Mouse (Mus musculus) cerebellum, adult 11 months (tissue): Measurements from ENCODE around the gene Olfr959.

ENCODE experiments used
- DNase-seq: peaks from one replicate; pipeline ENCODE4 v3.0.0; 2022

Gene Olfr959

DNA sequence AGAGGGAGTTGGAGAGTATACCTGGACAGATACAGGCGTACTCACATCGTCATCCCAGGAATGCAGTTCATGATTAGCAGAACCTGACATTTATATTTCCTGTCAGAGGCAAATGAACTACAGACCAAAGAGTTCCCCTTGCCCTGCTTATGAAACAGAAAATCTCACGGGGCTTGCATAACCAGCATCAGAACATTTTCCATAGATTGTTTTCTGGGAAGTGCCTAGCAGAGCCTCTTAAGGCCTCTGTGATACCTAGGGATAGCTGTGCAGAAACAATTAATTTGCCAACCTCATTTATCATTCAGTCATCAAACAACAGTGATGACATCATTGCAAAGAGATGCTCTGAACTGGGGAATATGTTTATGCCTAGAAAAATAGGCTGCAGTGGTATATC, at the start of gene Olfr959:
Gene Olfr959 (minus strand): TSS at position 101 of the 400 bp plus-strand sequence.
- DNase-seq, result no peak

DNA sequence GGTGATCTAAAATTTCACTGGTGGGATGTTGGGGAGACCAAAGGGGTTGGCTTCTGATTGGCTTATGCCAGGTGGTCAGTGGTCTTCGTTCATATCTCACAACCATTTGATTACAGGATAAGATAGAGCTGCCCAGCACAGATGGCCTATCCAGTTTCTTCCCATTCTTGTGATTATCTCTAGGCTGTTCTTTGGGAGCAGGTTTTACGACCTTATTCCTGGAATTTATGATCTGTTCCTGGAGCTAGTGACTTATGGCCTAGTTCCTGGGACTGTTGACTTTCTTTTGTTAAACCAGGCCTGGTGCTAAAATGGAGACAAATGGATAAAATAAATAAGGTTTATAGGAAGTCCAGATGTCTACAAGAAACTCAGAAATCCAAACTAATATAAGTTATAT, 49.3 kb upstream of the Olfr959 start:
- DNase-seq, result no peak

DNA sequence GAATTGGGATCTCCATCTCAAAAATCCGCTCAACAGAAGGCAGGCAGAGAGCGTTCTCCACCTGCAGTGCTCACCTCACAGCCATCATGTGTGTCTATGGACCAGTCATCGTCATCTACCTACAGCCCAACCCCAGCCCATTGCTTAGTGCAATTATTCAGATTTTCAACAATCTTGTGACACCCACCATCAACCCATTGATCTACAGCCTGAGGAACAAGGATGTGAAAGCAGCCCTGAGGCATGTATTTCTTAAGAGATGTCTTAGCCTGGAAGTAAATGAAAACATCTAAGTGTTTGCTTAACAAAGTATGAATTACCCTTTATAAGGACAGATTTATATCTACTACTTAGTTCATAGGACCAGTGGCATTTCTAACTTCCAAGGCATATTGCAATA, 48.4 kb upstream of the Olfr959 start:
- no peak for DNase-seq

DNA sequence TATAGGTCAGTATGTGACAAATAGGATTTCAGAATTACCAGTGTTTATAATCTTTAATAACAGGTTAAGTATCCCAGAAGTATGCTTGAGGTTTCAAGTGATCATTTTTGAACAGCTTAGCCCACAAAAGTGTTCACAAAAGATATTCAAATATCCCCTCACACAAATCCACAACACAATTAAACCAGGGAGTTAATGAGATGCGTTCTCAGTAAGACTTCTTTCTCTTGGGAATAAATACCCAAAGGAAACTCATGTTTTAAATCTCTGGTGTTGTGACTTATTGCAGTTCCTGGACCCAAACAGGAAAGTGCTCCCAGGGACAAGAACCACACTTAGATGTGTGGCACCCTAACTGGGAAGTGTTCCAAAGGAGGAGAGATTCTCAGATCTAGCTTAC, 45.7 kb upstream of the Olfr959 start, which contains the start of gene Olfr960:
Gene Olfr960 (plus strand): TSS at position 301 of the 400 bp plus-strand sequence.
- no peak for DNase-seq

DNA sequence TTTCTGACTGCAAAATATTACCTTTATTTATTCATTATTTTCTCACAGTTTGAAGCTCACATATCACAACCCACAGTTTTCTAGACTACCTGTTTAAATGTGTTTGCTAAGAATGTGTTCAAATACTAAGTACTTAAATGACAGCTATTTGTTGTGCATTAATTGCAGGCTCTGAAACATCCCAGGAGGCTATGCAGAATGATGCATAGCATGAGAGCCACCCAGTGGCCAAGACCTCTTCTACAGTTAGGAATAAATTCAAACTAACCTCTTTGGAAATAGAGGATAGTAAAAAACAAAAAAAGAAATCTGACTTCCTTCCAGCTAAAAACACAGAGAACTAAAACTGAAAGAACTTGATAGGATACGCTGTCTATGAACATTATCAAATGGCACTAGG, 36.6 kb upstream of the Olfr959 start:
- DNase-seq, result no peak

DNA sequence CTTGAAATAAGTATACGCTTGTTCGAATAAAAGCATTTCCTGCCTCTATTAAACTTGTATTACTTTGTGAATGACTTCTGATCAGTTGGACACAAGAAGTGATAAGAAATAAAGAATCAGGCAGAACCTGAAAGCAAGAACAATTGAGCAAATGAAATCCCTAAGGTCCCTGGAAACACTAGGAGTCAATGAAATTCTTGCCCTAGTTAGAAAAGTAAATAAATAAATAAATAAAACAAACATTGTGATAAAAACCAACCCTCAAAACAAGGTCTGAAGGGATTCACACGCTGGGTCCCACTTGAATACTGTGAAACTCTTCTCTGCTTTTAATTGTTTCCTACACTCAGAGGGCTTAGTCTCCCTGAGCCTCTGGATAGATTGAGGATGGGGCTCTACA, 35.0 kb upstream of the Olfr959 start, which contains the start of gene Olfr148:
Gene Olfr148 (plus strand): TSS at position 301 of the 400 bp plus-strand sequence.
- no peak for DNase-seq

DNA sequence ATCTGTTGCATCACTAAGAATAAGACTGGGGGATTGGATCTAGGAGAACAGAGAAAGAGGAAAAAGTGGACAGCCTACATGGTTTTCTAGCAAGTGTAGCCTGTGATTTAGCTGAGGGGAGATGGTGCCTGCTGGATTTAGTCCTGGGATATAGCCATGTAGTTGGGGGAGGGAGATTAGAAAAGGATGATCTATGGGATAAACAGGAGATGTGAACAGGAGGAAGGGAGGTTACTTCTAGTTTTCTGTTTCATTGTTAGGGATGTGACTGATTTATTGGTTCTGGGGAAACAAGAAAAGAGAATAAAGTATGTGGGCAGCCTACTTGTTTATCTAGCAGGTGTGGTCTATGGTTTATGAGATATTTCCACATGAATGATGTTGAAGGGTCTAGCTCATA, 33.1 kb upstream of the Olfr959 start:
- no peak for DNase-seq

DNA sequence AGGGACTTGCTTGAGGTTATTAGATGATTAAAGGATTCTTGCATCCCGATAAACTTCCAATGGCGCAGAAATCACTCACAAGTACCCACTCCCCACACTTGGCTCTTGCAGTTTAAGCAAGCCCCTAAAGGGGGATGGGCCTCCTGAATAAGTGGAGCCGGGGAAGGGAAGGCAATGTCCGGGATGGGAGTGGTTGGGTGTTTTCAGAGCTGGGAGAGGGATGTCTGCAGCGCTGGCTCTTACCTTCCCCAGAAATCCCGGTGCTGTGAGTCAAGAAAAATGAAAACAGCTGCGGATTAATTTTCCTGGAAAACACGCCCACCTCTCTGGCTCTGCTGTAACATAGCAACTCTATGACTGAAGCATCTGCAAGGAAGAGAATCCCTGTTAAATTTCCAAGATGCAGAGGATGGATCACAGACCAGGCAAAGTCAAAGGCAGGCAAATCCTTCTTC, 28.7 kb upstream of the Olfr959 start, which contains the start of gene AW551984:
Gene AW551984 (minus strand): TSS at position 405 of the 455 bp plus-strand sequence.
- no peak for DNase-seq

DNA sequence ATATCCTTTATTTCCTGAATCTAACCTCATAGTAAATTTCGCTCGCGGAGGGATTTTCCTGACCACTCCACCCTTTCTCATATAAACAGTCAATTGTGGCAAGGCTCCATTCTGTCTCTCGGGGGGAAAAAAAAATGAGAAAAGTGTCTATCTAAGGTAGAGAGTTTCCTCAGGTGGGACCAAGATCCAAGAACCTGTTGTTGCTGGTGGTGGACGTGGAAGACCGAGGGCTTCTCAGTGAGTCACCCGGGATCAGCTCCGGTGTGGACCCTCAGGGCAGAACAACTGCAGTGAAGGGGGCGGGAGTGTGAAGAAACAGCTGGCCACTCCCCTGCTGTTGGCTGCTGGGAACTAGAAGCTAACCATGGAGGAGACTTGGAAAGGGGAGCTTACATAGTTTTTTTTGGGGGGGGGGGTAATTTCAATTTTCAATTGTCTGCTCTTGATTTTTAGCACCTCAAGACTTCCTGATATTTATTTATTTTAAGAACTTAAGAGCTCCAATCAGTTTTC, 28.0 kb upstream of the Olfr959 start:
- no peak for DNase-seq

DNA sequence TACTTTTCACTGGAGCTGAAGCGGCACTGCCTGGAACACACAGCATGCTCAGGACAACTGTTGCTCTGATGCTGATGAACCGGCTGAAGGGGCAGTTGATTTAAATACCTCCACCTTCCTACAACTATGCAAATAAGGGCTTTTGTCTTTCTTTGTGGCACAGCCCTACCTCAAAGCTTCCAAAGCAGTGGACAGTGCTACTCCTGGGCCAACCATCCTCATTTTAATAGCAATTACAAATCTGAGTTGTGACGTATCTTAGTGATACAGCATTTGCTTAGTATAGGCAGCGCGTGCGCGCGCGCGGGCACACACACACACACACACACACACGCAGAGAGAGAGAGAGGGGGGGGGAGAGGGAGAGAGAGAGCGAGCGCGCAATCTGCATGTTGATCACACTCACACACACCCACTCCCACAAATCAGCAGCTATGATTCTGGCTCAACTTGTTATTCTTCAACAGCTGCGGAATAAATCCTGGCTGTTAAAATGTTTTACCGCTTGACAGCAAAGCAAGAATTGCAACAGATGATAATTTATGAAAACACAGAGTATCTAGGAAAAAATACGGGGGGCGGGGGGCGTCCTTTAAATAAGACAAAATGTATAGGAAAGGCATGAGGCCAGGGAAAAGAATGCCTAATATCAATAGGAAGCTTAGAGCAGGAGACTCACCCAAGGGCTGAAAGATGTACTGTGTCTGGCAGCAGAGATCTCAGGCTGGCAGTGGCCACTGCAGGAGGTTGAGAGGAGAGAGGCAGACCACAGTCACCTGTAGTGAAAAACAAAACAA, 27.4 kb upstream of the Olfr959 start:
- DNase-seq, result no peak

DNA sequence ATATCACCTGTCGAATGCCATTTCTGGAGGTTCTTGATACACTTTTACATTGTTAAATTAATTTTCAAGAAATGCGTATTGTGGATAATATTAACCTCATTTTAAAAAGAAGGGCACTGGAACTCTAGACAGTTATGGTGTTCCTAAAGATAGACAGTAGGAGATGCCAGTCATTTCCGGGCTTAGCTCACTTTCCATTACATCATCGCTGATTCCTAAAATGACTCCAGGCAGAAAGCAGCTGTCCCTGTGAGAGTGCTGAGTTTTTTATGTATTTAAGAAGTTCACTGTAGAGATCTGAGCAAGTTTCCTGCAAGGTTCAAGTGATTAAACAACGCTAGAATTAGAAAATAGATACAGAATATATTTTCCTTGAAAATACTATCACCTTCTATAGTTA, 1.7 kb upstream of the Olfr959 start:
- no peak for DNase-seq

DNA sequence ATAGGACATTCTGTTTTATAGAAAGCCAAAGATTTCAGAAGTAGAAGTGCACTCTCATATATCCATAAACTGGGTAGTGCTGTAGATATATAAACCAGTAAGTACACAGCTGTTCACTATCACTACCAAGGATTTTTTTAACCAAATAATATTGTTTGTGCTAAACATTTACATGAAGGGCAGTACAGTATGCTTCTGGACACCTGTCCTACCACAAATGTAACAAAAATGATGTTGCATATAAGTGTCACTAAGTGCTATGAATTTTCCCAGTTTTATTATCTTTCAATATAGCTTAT, 17.1 kb downstream of the Olfr959 start:
- no peak for DNase-seq

DNA sequence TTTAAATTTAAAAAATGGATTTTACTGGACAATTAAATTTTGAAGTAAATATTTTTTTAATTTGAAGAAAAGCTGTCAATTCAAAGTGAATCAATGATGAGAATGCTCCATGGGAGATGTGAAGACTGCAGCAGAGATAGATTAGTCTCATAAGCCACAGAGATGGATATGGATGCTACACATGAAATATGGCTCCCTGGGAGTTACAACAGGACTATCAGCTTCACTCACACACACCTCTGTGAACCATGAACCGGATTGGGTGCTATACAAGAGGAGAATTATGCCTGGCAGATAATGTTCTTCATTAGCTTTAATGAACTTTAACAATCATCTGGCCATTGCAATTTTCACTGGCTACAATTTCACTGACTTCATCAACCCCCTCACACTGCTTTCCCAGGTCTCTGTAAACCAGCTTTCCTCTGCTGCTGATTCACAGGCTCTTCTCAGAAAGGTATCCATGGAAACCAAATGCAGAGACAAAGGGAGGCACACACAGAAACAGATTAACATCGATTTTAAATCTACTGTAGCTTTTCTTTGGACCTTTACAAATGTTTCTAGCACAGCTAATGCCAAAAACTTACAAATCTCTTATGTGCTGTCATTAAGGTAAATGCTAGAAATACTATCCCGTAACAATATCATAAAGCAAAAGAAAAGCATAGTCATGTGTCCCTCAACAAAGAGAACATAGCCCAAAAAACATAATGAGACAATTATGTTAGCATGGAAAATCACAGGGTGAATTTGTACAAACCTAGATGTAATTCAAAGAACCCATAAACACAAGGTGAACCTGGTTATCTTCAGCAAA, 17.6 kb downstream of the Olfr959 start:
- no peak for DNase-seq

DNA sequence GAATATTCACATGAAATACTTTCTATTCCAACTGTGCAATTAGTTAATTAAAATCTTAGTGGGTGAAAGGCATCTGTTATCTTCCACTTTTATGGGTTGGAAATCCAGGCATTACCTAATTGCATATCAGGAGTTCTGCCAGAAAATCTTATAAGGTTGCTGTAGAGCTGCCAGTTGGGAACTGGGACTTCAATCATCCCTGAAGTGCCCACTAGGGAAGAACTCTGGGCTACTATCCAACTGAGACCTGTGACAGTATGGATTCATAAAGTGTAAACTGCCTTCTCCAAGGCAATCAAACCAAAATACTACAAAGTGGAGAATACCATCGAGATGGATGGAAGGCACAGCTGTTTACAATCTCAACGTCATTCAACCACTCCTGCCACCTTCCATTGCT, 21.4 kb downstream of the Olfr959 start, which contains the start of gene Olfr958:
Gene Olfr958 (minus strand): TSS at position 109 of the 400 bp plus-strand sequence.
- DNase-seq, result no peak

DNA sequence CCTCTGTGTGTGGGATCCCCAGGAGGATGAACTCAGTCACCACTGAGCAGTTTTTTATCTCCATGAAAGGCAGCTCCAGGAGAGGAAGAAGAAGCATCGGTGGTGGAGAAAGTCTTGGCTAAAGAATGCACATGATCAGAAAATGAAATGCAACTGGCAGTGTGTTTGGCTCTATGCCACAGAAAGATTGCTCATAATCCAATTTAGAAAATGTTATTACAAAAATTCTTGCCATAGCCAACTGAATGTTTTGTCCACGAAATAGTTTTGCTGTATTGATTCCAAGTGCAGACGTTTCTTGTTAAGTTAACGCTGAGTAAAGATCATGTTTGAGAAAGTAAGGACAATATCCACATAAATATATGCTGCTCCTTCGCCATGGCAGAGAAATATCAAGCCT, 24.6 kb downstream of the Olfr959 start:
- DNase-seq, result no peak

DNA sequence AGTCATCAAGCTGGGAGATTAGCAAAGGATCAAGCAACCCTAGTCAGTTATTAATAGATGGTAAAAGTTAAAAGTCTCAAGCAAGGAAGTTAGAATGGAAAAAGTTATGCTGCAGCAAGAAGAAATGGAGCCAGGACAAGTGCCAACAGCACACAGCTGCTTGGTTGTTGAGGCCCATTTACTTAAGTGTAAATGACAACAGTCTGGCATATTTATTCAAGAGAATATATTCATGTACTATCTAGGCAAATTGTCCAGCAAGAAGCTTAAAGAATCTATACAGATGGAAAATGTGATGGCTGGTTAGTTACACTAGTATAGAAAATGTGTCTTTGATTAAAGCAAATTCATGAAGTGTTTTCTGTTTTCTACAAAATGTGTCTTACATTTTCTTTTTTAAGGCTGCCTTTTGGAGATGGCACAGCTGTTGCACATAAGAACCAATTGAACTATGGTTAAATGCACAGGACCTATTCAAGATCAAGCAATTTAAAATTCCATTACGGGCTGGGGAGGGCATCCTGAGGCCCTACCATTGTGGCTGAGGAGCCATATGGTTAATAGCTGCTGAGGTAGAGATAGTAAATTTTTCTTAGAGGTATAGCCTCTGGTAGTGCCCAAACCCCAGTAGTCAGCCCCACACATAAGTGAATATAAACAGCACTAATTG, 51.6 kb downstream of the Olfr959 start:
- no peak for DNase-seq
